Mouse (Mus musculus) liver, embryonic 16.5 days (tissue): ENCODE measurements around the gene Elavl2. TPM values are rescaled to one million over a fixed set of nuclear protein-coding genes. Genes with fewer than 3 reads are reported as not detected.

Source experiments
- microRNA-seq: library from miRNA; unstranded; fragments of <30 nt; microRNA quantifications from one replicate; pipeline ENCODE4, GENCODE M21; 2016
- polyA plus RNA-seq: library from polyadenylated mRNA; unstranded; fragments of >200 nt; fragmentation: Nextera tagmentation; extraction: Ambion mirVana; gene quantifications from 2 replicates; pipeline ENCODE4 v1.2.1, GENCODE M21; 2015

The Elavl2 gene
- polyA plus RNA-seq, 1 experiment from 2014 or later = 0.07 TPM

Small RNAs within 50 kb of the gene (microRNA-seq; reads per million reads assigned to microRNA genes)
- not detected for gene Mir6402
